Mouse (Mus musculus): ENCODE measurements around the gene Fscn3. TPM values are rescaled to one million over a fixed set of nuclear protein-coding genes. Genes with fewer than 3 reads are reported as not detected.

Gene Fscn3
- polyA plus RNA-seq, 1 experiment from 2014 or later, result not detected

DNA sequence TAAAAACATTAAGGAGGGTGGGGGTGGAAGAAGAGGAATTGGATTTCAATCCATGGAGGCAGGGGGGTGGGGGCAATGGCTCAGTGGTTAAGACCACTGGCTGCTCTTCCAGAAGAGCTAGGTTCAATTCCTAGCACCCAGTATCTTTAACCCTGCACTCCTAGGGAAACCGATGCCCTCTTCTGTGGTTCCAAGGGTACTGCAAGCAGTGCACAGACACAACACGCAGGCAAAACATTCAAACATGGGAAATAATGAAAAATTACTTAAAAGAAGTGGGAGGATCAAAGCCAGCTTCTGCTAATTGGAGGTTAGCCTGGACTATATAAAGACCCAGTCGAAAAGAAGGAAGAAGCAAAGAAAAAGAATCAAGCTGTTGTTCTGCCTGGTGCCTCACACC is 28.9 kb upstream of the Fscn3 start:
- no peak overlapping the region for H3K9ac ChIP-seq (ENCODE audit: low read length)
- no peak overlapping the region for H3K4me3 ChIP-seq (ENCODE audit: control insufficient read depth in 1 of 2, insufficient read depth in 1 of 2, low read depth in 1 of 2, low read length in 2 of 2)
- H3K27me3 ChIP-seq (ENCODE audit: control insufficient read depth, insufficient read depth, low read length), result peaks cover 33% of the 10 kb centered on the region
- H3K4me2 ChIP-seq (ENCODE audit: low read length), result no peak overlapping the region
- 73% methylated on average over 3 of the region's 3 CpGs for WGBS
- no peaks in the 10 kb centered on the region for H3K36me3 ChIP-seq (ENCODE audit: control insufficient read depth, insufficient read depth, low read length)
- H3K27ac ChIP-seq (replicated peaks in 1 of 2; ENCODE audit: control insufficient read depth in 1 of 2, insufficient read depth in 1 of 2, low read depth in 2 of 2, low read length in 2 of 2), result no peak overlapping the region
- no peaks in the 10 kb centered on the region; a peak in 1 of 4 replicates for H3K4me1 ChIP-seq (ENCODE audit: control insufficient read depth in 2 of 2, insufficient read depth in 2 of 2, low read length in 2 of 2)
- no peak for ATAC-seq (ENCODE audit: insufficient number of reproducible peaks, insufficient read depth, low FRiP score, low read depth)
- H3K9me3 ChIP-seq (ENCODE audit: control insufficient read depth, low read length), result peaks cover 6% of the 10 kb centered on the region

- H3K36me3 ChIP-seq (ENCODE audit: control insufficient read depth, insufficient read depth, low read length), result no peaks in the 10 kb centered on the region
- H3K27me3 ChIP-seq (ENCODE audit: control insufficient read depth, insufficient read depth, low read length), result peaks cover 33% of the 10 kb centered on the region
- no peak overlapping the region for H3K4me2 ChIP-seq (ENCODE audit: low read length)
- peaks cover 11% of the 10 kb centered on the region for H3K9me3 ChIP-seq (ENCODE audit: control insufficient read depth, low read length)
- no peak overlapping the region for H3K4me3 ChIP-seq (ENCODE audit: control insufficient read depth in 1 of 2, insufficient read depth in 1 of 2, low read depth in 1 of 2, low read length in 2 of 2)
- no peak overlapping the region for H3K27ac ChIP-seq (replicated peaks in 1 of 2; ENCODE audit: control insufficient read depth in 1 of 2, insufficient read depth in 1 of 2, low read depth in 2 of 2, low read length in 2 of 2)
- no peak overlapping the region for H3K9ac ChIP-seq (ENCODE audit: low read length)
- 88% methylated on average over 4 of the region's 4 CpGs for WGBS
- no peaks in the 10 kb centered on the region; a peak in 1 of 4 replicates for H3K4me1 ChIP-seq (ENCODE audit: control insufficient read depth in 2 of 2, insufficient read depth in 2 of 2, low read length in 2 of 2)
- no peak for ATAC-seq (ENCODE audit: insufficient number of reproducible peaks, insufficient read depth, low FRiP score, low read depth)
Observed at GRCm38 (mm10) chr6:28399791-28400190, 27.8 kb upstream of the Fscn3 start.

- H3K9ac ChIP-seq (ENCODE audit: low read length), result no peak overlapping the region
- H3K27ac ChIP-seq (replicated peaks in 1 of 2; ENCODE audit: control insufficient read depth in 1 of 2, insufficient read depth in 1 of 2, low read depth in 2 of 2, low read length in 2 of 2), result no peak overlapping the region
- no peaks in the 10 kb centered on the region for H3K36me3 ChIP-seq (ENCODE audit: control insufficient read depth, insufficient read depth, low read length)
- no peaks in the 10 kb centered on the region for H3K27me3 ChIP-seq (ENCODE audit: control insufficient read depth, insufficient read depth, low read length)
- no peak overlapping the region for H3K4me3 ChIP-seq (ENCODE audit: control insufficient read depth in 1 of 2, insufficient read depth in 1 of 2, low read depth in 1 of 2, low read length in 2 of 2)
- 67% methylated on average over 9 of the region's 9 CpGs for WGBS
- H3K4me2 ChIP-seq (ENCODE audit: low read length), result peak overlapping the region; percentile 16; the same call in 1 of the 2 replicates
- H3K4me1 ChIP-seq (ENCODE audit: control insufficient read depth in 2 of 2, insufficient read depth in 2 of 2, low read length in 2 of 2), result no peaks in the 10 kb centered on the region
- no peak for ATAC-seq (ENCODE audit: insufficient number of reproducible peaks, insufficient read depth, low FRiP score, low read depth)
- no peaks in the 10 kb centered on the region for H3K9me3 ChIP-seq (ENCODE audit: control insufficient read depth, low read length)
Observed at GRCm38 (mm10) chr6:28410053-28410452, 17.5 kb upstream of the Fscn3 start.

DNA sequence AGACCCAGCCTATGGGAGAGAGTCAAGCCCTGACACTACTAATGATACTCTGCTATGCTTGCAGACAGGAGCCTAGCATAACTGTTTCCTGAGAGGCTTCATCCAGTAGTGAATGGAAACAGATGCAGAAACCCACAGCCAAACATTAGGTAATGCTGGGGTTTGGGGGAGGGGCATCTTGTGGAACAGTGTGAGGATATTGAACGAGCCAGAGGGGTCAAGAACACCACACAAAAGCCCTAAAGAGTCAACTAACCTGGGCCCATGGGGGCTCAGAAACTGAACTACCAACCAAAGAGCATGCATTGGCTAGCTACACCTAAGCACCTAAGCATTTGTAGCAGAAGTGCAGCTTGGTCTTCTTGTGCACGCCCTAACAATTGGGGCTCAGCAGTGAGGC is 16.4 kb upstream of the Fscn3 start:
- 63% methylated on average over 2 of the region's 2 CpGs for WGBS
- H3K4me1 ChIP-seq (ENCODE audit: control insufficient read depth in 2 of 2, insufficient read depth in 2 of 2, low read length in 2 of 2), result no peaks in the 10 kb centered on the region
- no peak overlapping the region for H3K4me2 ChIP-seq (ENCODE audit: low read length)
- H3K4me3 ChIP-seq (ENCODE audit: control insufficient read depth in 1 of 2, insufficient read depth in 1 of 2, low read depth in 1 of 2, low read length in 2 of 2), result no peak overlapping the region
- no peak for ATAC-seq (ENCODE audit: insufficient number of reproducible peaks, insufficient read depth, low FRiP score, low read depth)
- H3K36me3 ChIP-seq (ENCODE audit: control insufficient read depth, insufficient read depth, low read length), result peaks cover 10% of the 10 kb centered on the region
- no peaks in the 10 kb centered on the region for H3K9me3 ChIP-seq (ENCODE audit: control insufficient read depth, low read length)
- no peaks in the 10 kb centered on the region for H3K27me3 ChIP-seq (ENCODE audit: control insufficient read depth, insufficient read depth, low read length)
- H3K27ac ChIP-seq (replicated peaks in 1 of 2; ENCODE audit: control insufficient read depth in 1 of 2, insufficient read depth in 1 of 2, low read depth in 2 of 2, low read length in 2 of 2), result no peak overlapping the region
- H3K9ac ChIP-seq (ENCODE audit: low read length), result no peak overlapping the region

DNA sequence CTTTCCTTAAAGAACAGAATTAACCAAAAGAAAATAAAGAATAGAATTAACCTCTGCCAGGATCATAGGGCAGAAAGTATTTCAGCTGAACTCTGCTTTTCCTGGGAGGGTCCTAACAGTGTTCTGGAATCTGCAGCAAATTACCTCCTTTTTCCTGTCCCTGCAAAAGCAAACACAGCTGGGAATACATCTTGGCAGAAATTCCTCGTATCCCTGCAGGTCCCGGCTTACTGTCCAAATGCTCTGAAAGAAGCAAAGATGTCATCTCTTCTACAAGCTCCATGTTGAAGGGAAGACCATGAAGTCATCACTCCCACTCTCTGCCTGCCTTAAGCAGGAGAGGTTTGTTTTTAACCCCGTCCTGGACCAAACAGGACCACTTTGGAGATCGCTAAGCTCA is 10.6 kb upstream of the Fscn3 start:
- no peak overlapping the region for H3K4me3 ChIP-seq (ENCODE audit: control insufficient read depth in 1 of 2, insufficient read depth in 1 of 2, low read depth in 1 of 2, low read length in 2 of 2)
- H3K27me3 ChIP-seq (ENCODE audit: control insufficient read depth, insufficient read depth, low read length), result no peaks in the 10 kb centered on the region
- H3K36me3 ChIP-seq (ENCODE audit: control insufficient read depth, insufficient read depth, low read length), result peaks cover 43% of the 10 kb centered on the region
- peak overlapping the region; percentile 17 to 62; a peak in 2 of 4 replicates for H3K27ac ChIP-seq (replicated peaks in 1 of 2; ENCODE audit: control insufficient read depth in 1 of 2, insufficient read depth in 1 of 2, low read depth in 2 of 2, low read length in 2 of 2)
- no peak for ATAC-seq (ENCODE audit: insufficient number of reproducible peaks, insufficient read depth, low FRiP score, low read depth)
- peak overlapping the region; percentile 2; the same call in 1 of the 2 replicates for H3K4me2 ChIP-seq (ENCODE audit: low read length)
- H3K9me3 ChIP-seq (ENCODE audit: control insufficient read depth, low read length), result no peaks in the 10 kb centered on the region
- H3K4me1 ChIP-seq (ENCODE audit: control insufficient read depth in 2 of 2, insufficient read depth in 2 of 2, low read length in 2 of 2), result peaks cover 11 to 31% of the 10 kb centered on the region in 2 experiments
- WGBS, result 70% methylated on average over 4 of the region's 4 CpGs
- H3K9ac ChIP-seq (ENCODE audit: low read length), result no peak overlapping the region

DNA sequence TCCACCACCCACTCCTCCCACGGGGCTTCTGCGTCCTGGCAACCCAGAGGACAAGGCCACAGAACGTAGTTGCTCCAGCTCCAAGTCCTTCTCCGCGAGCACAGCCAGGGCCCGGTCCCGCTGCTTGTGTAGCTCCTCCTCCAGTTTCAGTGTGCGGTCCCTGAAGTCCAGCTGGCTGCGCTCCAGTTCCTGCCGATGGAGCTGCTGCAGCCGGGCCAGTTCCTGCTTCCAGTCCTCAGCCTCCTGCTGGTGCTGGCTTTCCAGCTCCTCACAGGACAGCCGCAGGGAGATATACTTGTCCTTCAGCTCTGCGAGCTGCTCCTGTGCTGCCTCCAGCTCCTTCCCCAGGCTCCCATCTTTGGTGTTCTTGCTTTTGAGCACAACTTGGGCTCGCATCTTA is 9.1 kb upstream of the Fscn3 start:
- Histone ChIP-seq H3K4me3 (ENCODE audit: control insufficient read depth in 1 of 2, insufficient read depth in 1 of 2, low read depth in 1 of 2, low read length in 2 of 2) (no peak overlapping the region), H3K4me2 (ENCODE audit: low read length) (no peak overlapping the region), H3K9ac (ENCODE audit: low read length) (no peak overlapping the region), H3K36me3 (ENCODE audit: control insufficient read depth, insufficient read depth, low read length) (peaks cover 43% of the 10 kb centered on the region), H3K9me3 (ENCODE audit: control insufficient read depth, low read length) (no peaks in the 10 kb centered on the region), H3K27me3 (ENCODE audit: control insufficient read depth, insufficient read depth, low read length) (no peaks in the 10 kb centered on the region), H3K27ac (replicated peaks in 1 of 2; ENCODE audit: control insufficient read depth in 1 of 2, insufficient read depth in 1 of 2, low read depth in 2 of 2, low read length in 2 of 2) (peak overlapping the region; percentile 11 to 39; a peak in 2 of 4 replicates), H3K4me1 (ENCODE audit: control insufficient read depth in 2 of 2, insufficient read depth in 2 of 2, low read length in 2 of 2) (peaks cover 11 to 35% of the 10 kb centered on the region in 2 experiments)
- ATAC-seq (ENCODE audit: insufficient number of reproducible peaks, insufficient read depth, low FRiP score, low read depth), result no peak
- 70% methylated on average over 14 of the region's 14 CpGs for WGBS

- Histone ChIP-seq H3K4me1 (ENCODE audit: control insufficient read depth in 2 of 2, insufficient read depth in 2 of 2, low read length in 2 of 2) (peaks cover 17 to 42% of the 10 kb centered on the region in 2 experiments), H3K9me3 (ENCODE audit: control insufficient read depth, low read length) (no peaks in the 10 kb centered on the region), H3K27me3 (ENCODE audit: control insufficient read depth, insufficient read depth, low read length) (no peaks in the 10 kb centered on the region), H3K27ac (replicated peaks in 1 of 2; ENCODE audit: control insufficient read depth in 1 of 2, insufficient read depth in 1 of 2, low read depth in 2 of 2, low read length in 2 of 2) (no peak overlapping the region), H3K4me2 (ENCODE audit: low read length) (peak overlapping the region; percentile 81), H3K4me3 (ENCODE audit: control insufficient read depth in 1 of 2, insufficient read depth in 1 of 2, low read depth in 1 of 2, low read length in 2 of 2) (0 out of 4 replicates have a peak overlapping the region, but pooled peaks of 1 of the 2 experiments have one; percentile 71), H3K36me3 (ENCODE audit: control insufficient read depth, insufficient read depth, low read length) (peaks cover 43% of the 10 kb centered on the region), H3K9ac (ENCODE audit: low read length) (0 out of 2 replicates have a peak overlapping the region, but pooled peaks have one; percentile 17)
- 49% methylated on average over 2 of the region's 2 CpGs for WGBS
- ATAC-seq (ENCODE audit: insufficient number of reproducible peaks, insufficient read depth, low FRiP score, low read depth), result no peak
Observed at GRCm38 (mm10) chr6:28419673-28420072, 7.9 kb upstream of the Fscn3 start.

DNA sequence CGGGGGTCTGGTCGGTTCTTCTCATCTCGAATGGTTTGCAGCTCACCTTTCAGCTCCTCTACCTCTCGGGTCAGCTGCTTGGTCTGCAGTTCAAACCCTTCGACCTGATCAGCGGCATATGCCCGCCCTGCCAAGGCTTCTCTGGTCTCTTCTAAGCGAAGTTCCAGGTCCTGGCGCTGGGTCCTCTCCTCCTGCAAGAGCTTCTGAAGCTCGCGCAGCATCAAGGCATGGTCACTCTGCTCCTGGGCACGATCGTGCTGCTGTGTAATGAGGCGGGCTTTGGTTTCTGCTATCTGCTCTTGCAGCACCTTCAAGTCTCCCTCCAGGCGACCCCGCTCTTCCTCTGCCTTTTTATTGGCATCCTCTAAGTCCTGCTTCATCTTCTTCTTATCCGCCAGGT is 7.2 kb upstream of the Fscn3 start:
- H3K4me1 ChIP-seq (ENCODE audit: control insufficient read depth in 2 of 2, insufficient read depth in 2 of 2, low read length in 2 of 2), result peaks cover 21 to 48% of the 10 kb centered on the region in 2 experiments
- no peaks in the 10 kb centered on the region for H3K9me3 ChIP-seq (ENCODE audit: control insufficient read depth, low read length)
- H3K27me3 ChIP-seq (ENCODE audit: control insufficient read depth, insufficient read depth, low read length), result no peaks in the 10 kb centered on the region
- no peak for ATAC-seq (ENCODE audit: insufficient number of reproducible peaks, insufficient read depth, low FRiP score, low read depth)
- H3K4me3 ChIP-seq (ENCODE audit: control insufficient read depth in 1 of 2, insufficient read depth in 1 of 2, low read depth in 1 of 2, low read length in 2 of 2), result peak overlapping the region; percentile 71
- WGBS, result 76% methylated on average over 17 of the region's 17 CpGs
- H3K36me3 ChIP-seq (ENCODE audit: control insufficient read depth, insufficient read depth, low read length), result peaks cover 43% of the 10 kb centered on the region
- H3K9ac ChIP-seq (ENCODE audit: low read length), result peak overlapping the region; percentile 80; the same call in 1 of the 2 replicates
- peak overlapping the region; percentile 81 for H3K4me2 ChIP-seq (ENCODE audit: low read length)
- no peak overlapping the region for H3K27ac ChIP-seq (replicated peaks in 1 of 2; ENCODE audit: control insufficient read depth in 1 of 2, insufficient read depth in 1 of 2, low read depth in 2 of 2, low read length in 2 of 2)

Measured in heart, embryonic 14.5 days (tissue).